Mouse (Mus musculus): ENCODE data around the gene Tlcd2. TPM values are rescaled to one million over a fixed set of nuclear protein-coding genes. Genes with fewer than 3 reads are reported as not detected.

Gene Tlcd2
- polyA plus RNA-seq, 1 experiment: 48.2 TPM

GRCm38 (mm10) chr11:75515186-75515585 is 53.7 kb downstream of the Tlcd2 start:
- no peak for DNase-seq (ENCODE audit: low read depth)

GRCm38 (mm10) chr11:75519834-75520633 is 58.5 kb downstream of the Tlcd2 start:
- DNase-seq (ENCODE audit: low read depth): no peak

Other genes starting within 250 kb of the Tlcd2 start
- 17.9 and 21.6 TPM in 2 replicates for gene Rpa1, start 113.4 kb upstream of the Tlcd2 start, polyA plus RNA-seq (2012; rRNA removed)
- gene Smyd4, start 113.3 kb upstream of the Tlcd2 start, polyA plus RNA-seq (2012; rRNA removed): 5.1 TPM in 2 replicates
- 260 and 334 TPM in 2 replicates for gene Serpinf1, start 39.0 kb upstream of the Tlcd2 start, polyA plus RNA-seq (2012; rRNA removed)
- 93.7 and 148 TPM in 2 replicates for gene Serpinf2, start 22.1 kb upstream of the Tlcd2 start, polyA plus RNA-seq (2012; rRNA removed)
- 16.2 and 20.5 TPM in 2 replicates for gene Wdr81, start 7.0 kb upstream of the Tlcd2 start, polyA plus RNA-seq (2012; rRNA removed)
- 83.6 and 93.7 TPM in 2 replicates for gene Prpf8, start 25.1 kb downstream of the Tlcd2 start, polyA plus RNA-seq (2012; rRNA removed)
- gene Rilp, start 48.4 kb downstream of the Tlcd2 start, polyA plus RNA-seq (2012; rRNA removed): 6.5 and 7.1 TPM in 2 replicates
- gene Scarf1, start 51.8 kb downstream of the Tlcd2 start, polyA plus RNA-seq (2012; rRNA removed): 9.9 and 14.5 TPM in 2 replicates
- 18.5 and 23.8 TPM in 2 replicates for gene Slc43a2, start 70.0 kb downstream of the Tlcd2 start, polyA plus RNA-seq (2012; rRNA removed)
- 45.9 and 48.4 TPM in 2 replicates for gene Pitpna, start 126.4 kb downstream of the Tlcd2 start, polyA plus RNA-seq (2012; rRNA removed)
- 55.2 and 63.6 TPM in 2 replicates for gene Inpp5k, start 169.3 kb downstream of the Tlcd2 start, polyA plus RNA-seq (2012; rRNA removed)
- gene Myo1c, start 188.8 kb downstream of the Tlcd2 start, polyA plus RNA-seq (2012; rRNA removed): 125 and 152 TPM in 2 replicates
- 43.0 and 44.3 TPM in 2 replicates for gene Crk, start 217.5 kb downstream of the Tlcd2 start, polyA plus RNA-seq (2012; rRNA removed)